Mouse (Mus musculus): ENCODE data around the gene H2-M10.6. TPM values are rescaled to one million over a fixed set of nuclear protein-coding genes. Genes with fewer than 3 reads are reported as not detected.

H2-M10.6 gene
- polyA plus RNA-seq, 1 experiment from 2014 or later: not detected

Other genes starting within 250 kb of the H2-M10.6 start
- not detected in 2 replicates for gene H2-M9, start 169.5 kb upstream of the H2-M10.6 start, polyA plus RNA-seq (2014; fragmentation: Nextera tagmentation; extraction: Ambion mirVana)
- not detected in 2 replicates for gene H2-M1, start 140.0 kb upstream of the H2-M10.6 start, polyA plus RNA-seq (2014; fragmentation: Nextera tagmentation; extraction: Ambion mirVana)
- gene H2-M10.5, start 39.3 kb upstream of the H2-M10.6 start, polyA plus RNA-seq (2014; fragmentation: Nextera tagmentation; extraction: Ambion mirVana): not detected in 2 replicates
- 40.0 and 41.9 TPM in 2 replicates for gene Trim26, start 25.0 kb downstream of the H2-M10.6 start, polyA plus RNA-seq (2014; fragmentation: Nextera tagmentation; extraction: Ambion mirVana)
- 1.2 and 1.3 TPM in 2 replicates for gene Trim15, start 55.0 kb downstream of the H2-M10.6 start, polyA plus RNA-seq (2014; fragmentation: Nextera tagmentation; extraction: Ambion mirVana)
- 0.97 and 1.6 TPM in 2 replicates for gene Trim10, start 57.4 kb downstream of the H2-M10.6 start, polyA plus RNA-seq (2014; fragmentation: Nextera tagmentation; extraction: Ambion mirVana)
- 0.11 and 0.78 TPM in 2 replicates for gene Trim40, start 78.0 kb downstream of the H2-M10.6 start, polyA plus RNA-seq (2014; fragmentation: Nextera tagmentation; extraction: Ambion mirVana)
- 21.4 and 25.7 TPM in 2 replicates for gene Trim31, start 85.9 kb downstream of the H2-M10.6 start, polyA plus RNA-seq (2014; fragmentation: Nextera tagmentation; extraction: Ambion mirVana)
- 1.3 and 1.5 TPM in 2 replicates for gene Rnf39, start 130.7 kb downstream of the H2-M10.6 start, polyA plus RNA-seq (2014; fragmentation: Nextera tagmentation; extraction: Ambion mirVana)
- 120 and 132 TPM in 2 replicates for gene Ppp1r11, start 139.6 kb downstream of the H2-M10.6 start, polyA plus RNA-seq (2014; fragmentation: Nextera tagmentation; extraction: Ambion mirVana)
- gene Znrd1, start 146.4 kb downstream of the H2-M10.6 start, polyA plus RNA-seq (2014; fragmentation: Nextera tagmentation; extraction: Ambion mirVana): 88.7 and 91.2 TPM in 2 replicates
- gene Znrd1as, start 146.4 kb downstream of the H2-M10.6 start, polyA plus RNA-seq (2014; fragmentation: Nextera tagmentation; extraction: Ambion mirVana): 4.9 and 6.6 TPM in 2 replicates
- not detected in 2 replicates for gene 2410137M14Rik, start 169.1 kb downstream of the H2-M10.6 start, polyA plus RNA-seq (2014; fragmentation: Nextera tagmentation; extraction: Ambion mirVana)
- 0.16 and 0.51 TPM in 2 replicates for gene H2-M5, start 177.4 kb downstream of the H2-M10.6 start, polyA plus RNA-seq (2014; fragmentation: Nextera tagmentation; extraction: Ambion mirVana)
- gene Zfp57, start 189.0 kb downstream of the H2-M10.6 start, polyA plus RNA-seq (2014; fragmentation: Nextera tagmentation; extraction: Ambion mirVana): 78.3 and 85.0 TPM in 2 replicates
- gene Mog, start 211.2 kb downstream of the H2-M10.6 start, polyA plus RNA-seq (2014; fragmentation: Nextera tagmentation; extraction: Ambion mirVana): 0.14 and 0.24 TPM in 2 replicates
- gene Gabbr1, start 233.8 kb downstream of the H2-M10.6 start, polyA plus RNA-seq (2014; fragmentation: Nextera tagmentation; extraction: Ambion mirVana): 12.6 and 13.7 TPM in 2 replicates